Mouse (Mus musculus): Measurements from ENCODE around the gene Hist1h2ai.

DNA sequence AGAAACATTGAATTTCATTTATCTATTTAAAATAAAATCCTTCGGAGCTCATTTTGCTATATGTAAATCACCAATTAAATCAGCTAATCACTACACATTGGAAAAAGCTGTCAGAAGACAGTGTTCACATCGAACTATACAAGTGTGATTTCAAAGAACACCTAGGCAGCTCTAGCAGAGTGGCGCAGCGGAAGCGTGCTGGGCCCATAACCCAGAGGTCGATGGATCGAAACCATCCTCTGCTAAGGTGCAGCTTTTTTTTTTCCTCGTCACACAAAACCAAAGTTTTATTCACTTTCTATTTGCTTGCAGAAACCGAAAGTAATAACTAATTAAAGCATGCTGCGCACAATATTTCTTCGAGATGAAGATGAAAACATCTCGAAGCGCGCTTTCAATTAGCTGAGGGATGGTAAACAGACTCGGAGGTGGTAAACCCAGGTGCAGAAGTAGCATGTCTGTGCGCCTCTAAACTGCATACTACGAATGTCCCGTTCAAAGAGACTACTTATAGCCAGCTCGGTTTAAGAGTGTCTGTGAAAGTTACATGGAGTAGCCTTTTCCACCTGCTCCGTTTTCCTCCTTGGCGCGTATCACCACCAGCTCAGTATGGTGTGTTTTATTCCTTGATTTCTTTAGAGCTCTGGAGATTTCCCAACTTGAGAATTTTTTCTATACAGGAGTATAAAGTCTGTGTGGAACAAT, 5.2 kb upstream of the Hist1h2ai start:
- TF ChIP-seq POLR2A (IDR thresholded peaks at IDR 0.05; ENCODE audit: borderline replicate concordance, extremely low read depth, low read depth, low read length) (no peak), CTCF (IDR thresholded peaks at IDR 0.05; ENCODE audit: insufficient read depth, low read length) (no peak)

All from lung, adult 2 months (tissue).